Mouse (Mus musculus) midbrain, embryonic 12.5 days (tissue): Measurements from ENCODE around the gene Olfr806. TPM values are rescaled to one million over a fixed set of nuclear protein-coding genes. Genes with fewer than 3 reads are reported as not detected.

Experiments used
- ATAC-seq: fragments of 200-750 bp; cut with Nextera tagmentation; 2 replicates; pipeline ENCODE4 v1.8.0; 2017; ENCODE audit warnings: low read depth, moderate TSS enrichment, moderate library complexity; ENCODE audit not compliant: low FRiP score
- H3K27ac ChIP-seq: fragments of 300-500 bp; sonication (generic); replicated peaks from 2 replicates; pipeline ENCODE4 v1.5.1; 2016; ENCODE audit warnings: mild to moderate bottlenecking
- H3K27me3 ChIP-seq: fragments of 300-500 bp; sonication (generic); 2 replicates; pipeline ENCODE4 v1.6.1; 2016; ENCODE audit warnings: mild to moderate bottlenecking
- H3K36me3 ChIP-seq: fragments of 300-500 bp; sonication (generic); 2 replicates; pipeline ENCODE4 v1.6.1; 2016
- H3K4me1 ChIP-seq: fragments of 300-500 bp; sonication (generic); 2 replicates; pipeline ENCODE4 v1.6.1; 2016
- H3K4me2 ChIP-seq: fragments of 300-500 bp; sonication (generic); replicated peaks from 2 replicates; pipeline ENCODE4 v1.6.1; 2016; ENCODE audit warnings: mild to moderate bottlenecking, moderate library complexity
- H3K4me3 ChIP-seq: fragments of 300-500 bp; sonication (generic); 2 replicates; pipeline ENCODE4 v1.5.1; 2016; ENCODE audit warnings: mild to moderate bottlenecking
- H3K9ac ChIP-seq: fragments of 300-500 bp; sonication (generic); replicated peaks from 2 replicates; pipeline ENCODE4 v1.6.1; 2016; ENCODE audit warnings: mild to moderate bottlenecking, moderate library complexity
- H3K9me3 ChIP-seq: fragments of 300-500 bp; sonication (generic); 2 replicates; pipeline ENCODE4 v1.6.1; 2016; ENCODE audit warnings: mild to moderate bottlenecking
- WGBS: fragments of 180-500 bp; shearing (Covaris S2); methylation state at CpG from one replicate; pipeline ENCODE4 v1.1.7; 2016; 5-methylcytosine and 5-hydroxymethylcytosine counted together
- microRNA-seq: library from miRNA; unstranded; fragments of <30 nt; microRNA quantifications from one replicate; pipeline ENCODE4, GENCODE M21; 2017
- polyA plus RNA-seq: library from polyadenylated mRNA; unstranded; fragments of >200 nt; fragmentation: Nextera tagmentation; extraction: Ambion mirVana; gene quantifications from 2 replicates; pipeline ENCODE4 v1.2.1, GENCODE M21; 2016

The Olfr806 gene
- not detected in 2 replicates for polyA plus RNA-seq

- Histone ChIP-seq H3K4me3 (no peak within 1 kb of the TSS), H3K4me1 (no peaks in the 10 kb centered on the region), H3K27ac (no peak within 1 kb of the TSS), H3K9ac (no peak within 1 kb of the TSS), H3K36me3 (no peaks in the 10 kb centered on the region), H3K4me2 (no peak within 1 kb of the TSS), H3K27me3 (no peaks in the 10 kb centered on the region), H3K9me3 (no peaks in the 10 kb centered on the region)
- ATAC-seq, result no peak
Observed at GRCm38 (mm10) chr10:129741821-129742220, at the start of gene Olfr806. TSS of gene Olfr806 (minus strand) at chr10:129741921.

GRCm38 (mm10) chr10:129778123-129778522 is 36.4 kb upstream of the Olfr806 start:
- no peak overlapping the region for H3K4me2 ChIP-seq
- no peak overlapping the region for H3K27ac ChIP-seq
- no peak for ATAC-seq
- H3K9ac ChIP-seq, result no peak overlapping the region
- no peaks in the 10 kb centered on the region for H3K4me1 ChIP-seq
- no peaks in the 10 kb centered on the region for H3K9me3 ChIP-seq
- H3K27me3 ChIP-seq, result no peaks in the 10 kb centered on the region
- H3K36me3 ChIP-seq, result no peaks in the 10 kb centered on the region
- no peak overlapping the region for H3K4me3 ChIP-seq

GRCm38 (mm10) chr10:129774338-129774737 is 32.6 kb upstream of the Olfr806 start, which contains the start of gene Olfr809:
TSS of gene Olfr809 (plus strand) at chr10:129774638.
- no peak within 1 kb of the TSS for H3K4me3 ChIP-seq
- no peak within 1 kb of the TSS for H3K4me2 ChIP-seq
- no peaks in the 10 kb centered on the region for H3K4me1 ChIP-seq
- ATAC-seq, result no peak
- H3K27me3 ChIP-seq, result no peaks in the 10 kb centered on the region
- H3K36me3 ChIP-seq, result no peaks in the 10 kb centered on the region
- H3K9ac ChIP-seq, result no peak within 1 kb of the TSS
- no peaks in the 10 kb centered on the region for H3K9me3 ChIP-seq
- H3K27ac ChIP-seq, result no peak within 1 kb of the TSS

- Histone ChIP-seq H3K27ac (no peak within 1 kb of the TSS), H3K4me1 (no peaks in the 10 kb centered on the region), H3K9ac (no peak within 1 kb of the TSS), H3K4me2 (no peak within 1 kb of the TSS), H3K9me3 (no peaks in the 10 kb centered on the region), H3K27me3 (no peaks in the 10 kb centered on the region), H3K4me3 (no peak within 1 kb of the TSS), H3K36me3 (no peaks in the 10 kb centered on the region)
- no peak for ATAC-seq
- WGBS, result 84% methylated on average over 1 of the region's 1 CpGs
Observed at GRCm38 (mm10) chr10:129765182-129765581, 23.5 kb upstream of the Olfr806 start, which contains the start of gene Olfr808. TSS of gene Olfr808 (plus strand) at chr10:129765482.

DNA sequence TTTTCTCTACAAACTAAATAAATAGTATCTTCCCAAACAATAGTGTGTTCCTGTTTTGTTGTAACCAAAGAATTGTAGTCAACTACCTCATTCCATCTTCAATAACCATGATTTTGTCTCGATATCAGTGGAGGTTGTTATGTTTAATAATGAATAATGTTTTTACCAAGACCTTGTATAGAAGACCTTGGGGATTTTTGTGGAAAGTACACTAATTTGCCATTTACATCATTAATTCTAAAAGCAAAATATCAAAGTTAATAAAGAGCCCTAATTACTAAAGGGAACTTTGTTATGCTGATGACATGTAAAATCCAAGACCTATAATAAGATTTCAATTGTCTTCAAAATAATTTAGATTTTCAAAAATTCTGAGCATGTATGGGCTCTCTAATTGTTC is 16.0 kb upstream of the Olfr806 start, which contains the start of gene Olfr807:
Olfr807 (minus strand) TSS at position 101 of the 400 bp plus-strand sequence.
- H3K36me3 ChIP-seq, result no peaks in the 10 kb centered on the region
- no peaks in the 10 kb centered on the region for H3K9me3 ChIP-seq
- no peak within 1 kb of the TSS for H3K9ac ChIP-seq
- H3K27me3 ChIP-seq, result no peaks in the 10 kb centered on the region
- H3K4me1 ChIP-seq, result no peaks in the 10 kb centered on the region
- no peak within 1 kb of the TSS for H3K4me3 ChIP-seq
- no peak for ATAC-seq
- no peak within 1 kb of the TSS for H3K27ac ChIP-seq
- no peak within 1 kb of the TSS for H3K4me2 ChIP-seq
- 89% methylated on average over 1 of the region's 1 CpGs for WGBS

GRCm38 (mm10) chr10:129729275-129729674 is 12.4 kb downstream of the Olfr806 start, which contains the start of gene Olfr805:
TSS of gene Olfr805 (minus strand) at chr10:129729375.
- no peaks in the 10 kb centered on the region for H3K9me3 ChIP-seq
- WGBS, result 100% methylated on average over 2 of the region's 2 CpGs
- no peak within 1 kb of the TSS for H3K9ac ChIP-seq
- ATAC-seq, result no peak
- H3K4me2 ChIP-seq, result no peak within 1 kb of the TSS
- no peaks in the 10 kb centered on the region for H3K4me1 ChIP-seq
- no peaks in the 10 kb centered on the region for H3K27me3 ChIP-seq
- no peak within 1 kb of the TSS for H3K27ac ChIP-seq
- no peaks in the 10 kb centered on the region for H3K36me3 ChIP-seq
- H3K4me3 ChIP-seq, result no peak within 1 kb of the TSS

GRCm38 (mm10) chr10:129702910-129703309 is 38.8 kb downstream of the Olfr806 start, which contains the start of gene Olfr804:
TSS of gene Olfr804 (plus strand) at chr10:129703210.
- no peak within 1 kb of the TSS for H3K4me2 ChIP-seq
- H3K9me3 ChIP-seq, result no peaks in the 10 kb centered on the region
- no peak within 1 kb of the TSS for H3K4me3 ChIP-seq

GRCm38 (mm10) chr10:129694186-129694585 is 47.5 kb downstream of the Olfr806 start, which contains the start of gene Olfr803:
TSS of gene Olfr803 (minus strand) at chr10:129694286.
- no peak within 1 kb of the TSS for H3K4me3 ChIP-seq
- no peak within 1 kb of the TSS for H3K27ac ChIP-seq
- ATAC-seq, result no peak
- 80% methylated on average over 2 of the region's 2 CpGs for WGBS
- no peak within 1 kb of the TSS for H3K4me2 ChIP-seq
- H3K27me3 ChIP-seq, result no peaks in the 10 kb centered on the region
- H3K9ac ChIP-seq, result no peak within 1 kb of the TSS
- H3K4me1 ChIP-seq, result no peaks in the 10 kb centered on the region
- no peaks in the 10 kb centered on the region for H3K9me3 ChIP-seq
- no peaks in the 10 kb centered on the region for H3K36me3 ChIP-seq

More at GRCm38 (mm10) chr10:129702910-129703309, 38.8 kb downstream of the Olfr806 start, which contains the start of gene Olfr804:
- H3K27me3 ChIP-seq, result no peaks in the 10 kb centered on the region
- H3K9ac ChIP-seq, result no peak within 1 kb of the TSS
- no peak for ATAC-seq
- no peaks in the 10 kb centered on the region for H3K36me3 ChIP-seq
- no peaks in the 10 kb centered on the region for H3K4me1 ChIP-seq
- no peak within 1 kb of the TSS for H3K27ac ChIP-seq

GRCm38 (mm10) chr10:129688069-129688468 is 53.7 kb downstream of the Olfr806 start, which contains the start of gene Olfr802:
TSS of gene Olfr802 (minus strand) at chr10:129688169.
- H3K36me3 ChIP-seq, result no peaks in the 10 kb centered on the region
- no peaks in the 10 kb centered on the region for H3K4me1 ChIP-seq
- H3K9me3 ChIP-seq, result no peaks in the 10 kb centered on the region
- H3K27ac ChIP-seq, result no peak within 1 kb of the TSS
- no peaks in the 10 kb centered on the region for H3K27me3 ChIP-seq
- WGBS, result 53% methylated on average over 1 of the region's 1 CpGs
- ATAC-seq, result no peak
- no peak within 1 kb of the TSS for H3K4me2 ChIP-seq
- no peak within 1 kb of the TSS for H3K9ac ChIP-seq
- no peak within 1 kb of the TSS for H3K4me3 ChIP-seq

Small RNA genes within 50 kb of the gene (microRNA-seq; reads per million reads assigned to microRNA genes)
- not detected for gene Gm24485

Other genes starting within 250 kb of the Olfr806 start
- gene Olfr790, start 243.4 kb downstream of the Olfr806 start, polyA plus RNA-seq, result not detected in 2 replicates
- gene Olfr791, start 220.1 kb downstream of the Olfr806 start, polyA plus RNA-seq, result not detected in 2 replicates
- not detected in 2 replicates for gene Olfr792, start 202.8 kb downstream of the Olfr806 start, polyA plus RNA-seq
- not detected in 2 replicates for gene Olfr794, start 174.3 kb downstream of the Olfr806 start, polyA plus RNA-seq
- not detected in 2 replicates for gene Olfr796, start 129.4 kb downstream of the Olfr806 start, polyA plus RNA-seq
- not detected in 2 replicates for gene Olfr798, start 114.0 kb downstream of the Olfr806 start, polyA plus RNA-seq
- gene Olfr799, start 104.4 kb downstream of the Olfr806 start, polyA plus RNA-seq, result not detected in 2 replicates
- not detected in 2 replicates for gene Olfr800, start 84.2 kb downstream of the Olfr806 start, polyA plus RNA-seq
- not detected in 2 replicates for gene Olfr801, start 68.1 kb downstream of the Olfr806 start, polyA plus RNA-seq
- gene Olfr802, start 53.8 kb downstream of the Olfr806 start, polyA plus RNA-seq, result not detected in 2 replicates
- gene Olfr803, start 47.6 kb downstream of the Olfr806 start, polyA plus RNA-seq, result not detected in 2 replicates
- not detected in 2 replicates for gene Olfr804, start 38.7 kb downstream of the Olfr806 start, polyA plus RNA-seq
- not detected in 2 replicates for gene Olfr805, start 12.5 kb downstream of the Olfr806 start, polyA plus RNA-seq
- not detected in 2 replicates for gene Olfr807, start 15.9 kb upstream of the Olfr806 start, polyA plus RNA-seq
- not detected in 2 replicates for gene Olfr808, start 23.6 kb upstream of the Olfr806 start, polyA plus RNA-seq
- gene Olfr809, start 32.7 kb upstream of the Olfr806 start, polyA plus RNA-seq, result not detected in 2 replicates
- not detected in 2 replicates for gene Olfr810, start 53.0 kb upstream of the Olfr806 start, polyA plus RNA-seq
- not detected in 2 replicates for gene Olfr811, start 62.5 kb upstream of the Olfr806 start, polyA plus RNA-seq
- gene Olfr812, start 104.2 kb upstream of the Olfr806 start, polyA plus RNA-seq, result not detected in 2 replicates
- gene Olfr813, start 113.4 kb upstream of the Olfr806 start, polyA plus RNA-seq, result not detected in 2 replicates
- gene Olfr814, start 137.9 kb upstream of the Olfr806 start, polyA plus RNA-seq, result not detected in 2 replicates
- not detected in 2 replicates for gene Olfr815, start 163.9 kb upstream of the Olfr806 start, polyA plus RNA-seq
- gene Olfr816, start 173.7 kb upstream of the Olfr806 start, polyA plus RNA-seq, result not detected in 2 replicates
- not detected in 2 replicates for gene Olfr818, start 207.2 kb upstream of the Olfr806 start, polyA plus RNA-seq
- not detected in 2 replicates for gene Olfr819, start 225.3 kb upstream of the Olfr806 start, polyA plus RNA-seq
- not detected in 2 replicates for gene Olfr247, start 234.2 kb upstream of the Olfr806 start, polyA plus RNA-seq
- not detected in 2 replicates for gene Gm10310, start 243.1 kb upstream of the Olfr806 start, polyA plus RNA-seq